Mouse (Mus musculus) thymus, adult 2 months (tissue): Measurements from ENCODE around the gene Ap4e1. TPM values are rescaled to one million over a fixed set of nuclear protein-coding genes. Genes with fewer than 3 reads are reported as not detected.
A peak's percentile ranks its signal among the peaks of the same experiment; 100 is the strongest.
"Not testable (repeated sequence)": the region's sequence is repeated elsewhere in the genome, so short reads cannot be mapped to it uniquely, and the experiment has no call there.

Experiments
- DNase-seq: peaks from one replicate; pipeline ENCODE4 v3.0.0; 2021
- H3K27ac ChIP-seq: fragments of 200-500 bp; 2 replicates; pipeline ENCODE4 v1.5.1; 2012; ENCODE audit warnings: low read length, control low read depth; ENCODE audit not compliant: control insufficient read depth, insufficient read depth
- H3K27me3 ChIP-seq: fragments of 200-500 bp; 2 replicates; pipeline ENCODE4 v1.6.1; 2012; ENCODE audit warnings: mild to moderate bottlenecking, low read length, moderate library complexity, mixed read lengths; ENCODE audit not compliant: control insufficient read depth, insufficient read depth
- H3K36me3 ChIP-seq: fragments of 200-500 bp; 2 replicates; pipeline ENCODE4 v1.6.1; 2012; ENCODE audit warnings: mild to moderate bottlenecking, low read length, moderate library complexity; ENCODE audit not compliant: control insufficient read depth, insufficient read depth
- H3K4me1 ChIP-seq: fragments of 200-500 bp; replicated peaks from 2 replicates; pipeline ENCODE4 v1.6.1; 2012; ENCODE audit warnings: low read length; ENCODE audit not compliant: control insufficient read depth, insufficient read depth
- H3K4me3 ChIP-seq: fragments of 200-500 bp; 2 replicates; pipeline ENCODE4 v1.5.1; 2012; ENCODE audit warnings: mild to moderate bottlenecking, low read length, control low read depth, moderate library complexity; ENCODE audit not compliant: control insufficient read depth, insufficient read depth
- CTCF ChIP-seq: fragments of 200-500 bp; IDR thresholded peaks from 2 replicates; pipeline ENCODE4 v1.5.1; 2012; ENCODE audit warnings: mild to moderate bottlenecking, control low read depth, low read length, moderate library complexity, borderline replicate concordance; ENCODE audit not compliant: control insufficient read depth, poor library complexity, insufficient read depth; ENCODE audit errors: extremely low read depth
- POLR2A ChIP-seq: fragments of 200-500 bp; IDR thresholded peaks from 2 replicates; pipeline ENCODE4 v1.6.1; 2012; ENCODE audit warnings: mild to moderate bottlenecking, low read length, control low read depth, moderate library complexity; ENCODE audit not compliant: control insufficient read depth, poor library complexity, insufficient read depth; ENCODE audit errors: extremely low read depth
- WGBS: fragments of 180-500 bp; shearing (Covaris S2); methylation state at CpG from one replicate; pipeline ENCODE4 v1.1.7; 2018; 5-methylcytosine and 5-hydroxymethylcytosine counted together
- polyA plus RNA-seq: library from polyadenylated mRNA; depleted of rRNA; stranded (reverse); fragments of >200 nt; gene quantifications from 2 replicates; pipeline ENCODE4 v1.2.3, GENCODE M21; 2012

Gene Ap4e1
- polyA plus RNA-seq, 1 experiment = 5.9 TPM

DNA sequence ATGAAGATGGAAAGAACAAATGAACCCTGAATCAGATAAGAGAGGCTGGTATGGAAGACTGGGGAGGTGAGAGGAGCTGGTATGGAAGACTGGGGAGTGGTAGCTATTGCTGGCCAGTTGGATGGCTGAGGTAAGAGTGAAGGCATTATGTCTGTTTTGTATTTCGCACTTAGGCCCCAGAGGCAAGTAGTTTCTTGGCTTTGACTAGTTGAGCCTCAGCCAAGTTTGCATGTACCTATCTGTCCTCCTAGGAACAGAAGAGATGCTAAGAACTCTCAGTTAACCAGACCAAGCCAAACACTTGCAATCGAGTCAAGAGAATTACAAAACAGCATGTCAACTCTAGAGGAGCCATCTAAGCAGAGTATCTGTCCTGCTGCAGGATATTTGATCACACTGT is 65.6 kb downstream of the Ap4e1 start:
- WGBS = 94% methylated on average over 2 of the region's 2 CpGs
- no peak overlapping the region for H3K27ac ChIP-seq
- peaks cover 6% of the 10 kb centered on the region for H3K4me1 ChIP-seq
- H3K27me3 ChIP-seq = no peaks in the 10 kb centered on the region
- no peaks in the 10 kb centered on the region for H3K36me3 ChIP-seq
- no peak overlapping the region for H3K4me3 ChIP-seq
- no peak for DNase-seq
- TF ChIP-seq POLR2A (no peak), CTCF (no peak)

DNA sequence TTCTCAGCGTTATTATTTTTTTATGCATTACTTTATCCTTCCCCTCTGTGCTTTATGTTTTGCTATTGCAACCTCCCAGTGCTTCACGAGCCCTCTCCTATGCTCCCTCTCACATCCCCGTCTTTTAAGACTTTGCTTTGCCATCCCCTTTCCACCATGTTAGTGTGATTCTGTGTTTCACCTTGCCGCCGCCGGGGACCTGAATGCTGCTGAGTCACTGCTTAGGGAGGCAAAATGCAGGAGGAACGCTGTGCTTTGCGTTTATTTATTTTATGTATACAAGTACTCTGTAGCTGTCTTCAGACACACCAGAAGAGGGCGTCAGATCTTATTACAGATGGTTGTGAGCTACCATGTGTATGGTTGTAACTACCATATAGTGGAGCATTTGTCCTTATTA is 69.1 kb downstream of the Ap4e1 start:
- 94% methylated on average over 9 of the region's 9 CpGs for WGBS

DNA sequence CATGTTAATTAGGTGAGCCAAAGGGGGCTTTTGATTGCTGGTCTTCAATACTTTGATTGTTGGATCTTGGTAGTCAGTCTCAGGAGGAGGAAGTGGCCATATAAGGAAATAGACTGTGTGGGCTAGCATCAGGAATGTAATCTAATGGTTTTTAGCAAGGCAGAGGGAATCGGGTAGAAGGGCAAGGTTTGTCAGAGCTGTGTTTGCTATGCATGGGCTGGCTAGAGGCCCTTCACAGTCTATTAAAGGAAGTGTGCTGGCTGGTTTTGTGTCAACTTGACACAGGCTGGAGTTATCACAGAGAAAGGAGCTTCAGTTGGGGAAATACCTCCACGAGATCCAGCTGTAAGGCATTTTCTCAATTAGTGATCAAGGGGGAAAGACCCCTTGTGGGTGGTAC is 70.5 kb downstream of the Ap4e1 start:
- not testable (repeated sequence) for H3K27ac ChIP-seq, H3K4me3 ChIP-seq, H3K27me3 ChIP-seq, H3K36me3 ChIP-seq, H3K4me1 ChIP-seq, DNase-seq
- 91% methylated on average over 2 of the region's 2 CpGs for WGBS

More for the DNA sequence above, 69.1 kb downstream of the Ap4e1 start:
- TF ChIP-seq CTCF (no peak), POLR2A (no peak)
- no peaks in the 10 kb centered on the region for H3K36me3 ChIP-seq
- no peak overlapping the region for H3K4me3 ChIP-seq
- no peaks in the 10 kb centered on the region for H3K27me3 ChIP-seq
- no peak overlapping the region for H3K27ac ChIP-seq
- DNase-seq = no peak
- H3K4me1 ChIP-seq = no peaks in the 10 kb centered on the region

DNA sequence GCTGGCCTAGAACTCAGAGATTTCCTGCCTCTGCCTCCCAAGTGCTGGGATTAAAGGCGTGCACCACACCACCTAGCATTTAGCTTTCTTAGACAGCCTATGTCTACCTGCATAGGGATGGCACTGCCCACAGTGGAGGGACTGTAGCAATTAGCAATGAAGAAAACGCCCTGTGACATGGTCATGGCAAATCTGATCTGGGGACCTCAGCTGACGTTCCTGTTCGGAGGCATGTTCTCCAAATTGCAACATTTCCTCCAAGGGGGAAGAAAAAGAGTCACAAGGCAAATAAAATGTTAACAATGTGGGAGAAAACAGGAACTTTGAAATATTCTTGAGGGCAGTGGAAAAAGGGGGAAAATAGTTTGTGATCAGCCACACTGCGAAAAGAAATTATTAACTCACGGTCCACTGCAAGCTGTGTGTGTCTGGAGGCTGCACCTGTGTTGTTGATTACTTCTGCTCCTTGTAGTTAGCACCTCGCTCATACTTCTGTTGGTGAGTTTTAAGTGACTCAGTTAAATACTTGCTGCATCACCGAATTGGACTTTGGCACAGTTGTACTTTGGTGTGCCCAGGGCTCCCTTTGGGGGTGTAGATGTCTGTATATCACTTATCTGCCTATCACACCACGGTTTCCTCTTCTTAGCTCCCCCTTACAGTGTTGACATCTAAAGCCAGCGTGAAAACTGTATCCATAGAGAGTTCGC is 71.5 kb downstream of the Ap4e1 start:
- TF ChIP-seq POLR2A (no peak), CTCF (no peak)
- Histone ChIP-seq H3K27ac (no peak overlapping the region), H3K27me3 (no peaks in the 10 kb centered on the region), H3K4me3 (no peak overlapping the region), H3K4me1 (no peaks in the 10 kb centered on the region), H3K36me3 (no peaks in the 10 kb centered on the region)
- 91% methylated on average over 11 of the region's 11 CpGs for WGBS
- no peak for DNase-seq

DNA sequence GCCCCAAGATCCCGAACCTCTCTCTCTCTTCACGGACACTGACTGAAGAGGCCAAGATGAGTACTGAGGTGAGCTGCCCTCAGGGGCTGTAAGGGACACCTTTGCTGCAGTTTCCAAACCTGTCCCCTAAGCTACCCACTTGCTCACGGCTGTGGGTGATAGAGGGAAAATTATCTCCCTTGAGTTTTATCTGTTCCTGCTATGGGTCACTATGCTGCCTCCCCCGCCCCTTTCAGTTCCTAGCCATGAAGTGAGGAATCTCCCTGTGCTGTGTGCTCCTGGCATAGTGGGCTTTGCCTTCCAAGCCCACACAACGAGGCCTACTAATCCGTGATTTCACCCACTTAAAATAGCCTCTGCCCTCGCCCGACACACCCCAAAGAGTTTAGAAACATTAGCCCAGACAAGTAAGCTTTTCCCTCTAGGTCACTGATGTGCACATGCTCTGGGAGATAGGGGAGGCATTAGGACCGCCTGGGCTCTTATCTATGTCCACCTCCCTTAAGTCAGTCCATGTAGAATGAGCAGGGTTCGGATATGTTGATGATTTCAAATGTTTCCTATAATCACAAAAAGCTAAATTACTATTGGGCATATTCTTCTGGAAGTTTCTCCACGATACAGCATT is 72.2 kb downstream of the Ap4e1 start:
- H3K27me3 ChIP-seq = no peaks in the 10 kb centered on the region
- DNase-seq = no peak
- WGBS = 95% methylated on average over 11 of the region's 11 CpGs
- TF ChIP-seq CTCF = no peak
- TF ChIP-seq POLR2A = no peak
- H3K4me1 ChIP-seq = no peaks in the 10 kb centered on the region
- no peaks in the 10 kb centered on the region for H3K36me3 ChIP-seq
- H3K4me3 ChIP-seq = no peak overlapping the region
- no peak overlapping the region for H3K27ac ChIP-seq

DNA sequence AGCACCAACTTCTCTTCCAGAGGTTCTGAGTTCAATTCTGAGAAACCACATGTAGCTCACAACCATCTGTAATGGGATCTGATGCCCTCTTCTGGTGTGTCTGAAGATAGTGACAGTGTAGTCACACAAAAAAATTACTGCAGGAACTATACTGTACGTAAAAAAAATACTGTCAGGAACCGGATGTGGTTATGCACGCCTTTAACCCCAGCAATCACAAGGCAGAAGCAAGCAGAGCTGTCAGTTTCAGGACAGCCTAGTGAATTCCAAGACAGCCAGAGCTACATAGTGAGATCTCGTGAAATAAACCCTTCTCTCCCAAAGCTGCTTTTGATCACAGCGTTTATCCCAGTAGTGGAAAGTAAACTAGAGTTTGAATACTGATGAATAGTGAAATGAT is 77.7 kb downstream of the Ap4e1 start:
- DNase-seq = peak; percentile 38
- 26% methylated on average over 5 of the region's 5 CpGs for WGBS

DNA sequence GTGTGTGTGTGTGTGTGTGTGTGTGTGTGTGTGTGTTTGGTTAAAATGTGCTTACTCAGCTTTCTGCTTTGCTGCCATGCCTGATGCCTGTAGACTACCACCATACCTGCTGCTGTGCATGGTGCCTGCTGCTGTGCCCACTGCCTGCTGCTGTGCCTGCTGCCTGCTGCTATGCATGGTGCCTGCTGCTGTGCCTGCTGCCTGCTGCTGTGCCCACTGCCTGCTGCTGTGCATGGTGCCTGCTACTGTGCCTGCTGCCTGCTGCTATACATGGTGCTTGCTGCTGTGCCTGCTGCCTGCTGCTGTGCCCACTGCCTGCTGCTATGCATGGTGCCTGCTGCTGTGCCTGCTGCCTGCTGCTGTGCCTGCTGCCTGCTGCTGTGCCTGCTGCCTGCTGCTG is 81.6 kb downstream of the Ap4e1 start:
- H3K4me3 ChIP-seq, DNase-seq, H3K27me3 ChIP-seq, H3K4me1 ChIP-seq, H3K36me3 ChIP-seq, H3K27ac ChIP-seq: not testable (repeated sequence)

More for the DNA sequence above, 77.7 kb downstream of the Ap4e1 start:
- Histone ChIP-seq H3K27me3 (no peaks in the 10 kb centered on the region), H3K27ac (no peak overlapping the region), H3K36me3 (no peaks in the 10 kb centered on the region), H3K4me3 (no peak overlapping the region), H3K4me1 (peaks cover 5% of the 10 kb centered on the region)
- no peak for TF ChIP-seq POLR2A
- TF ChIP-seq CTCF = no peak
